Mouse (Mus musculus) myocyte (in vitro differentiated cells): ENCODE results near the gene Slc1a3. TPM values are rescaled to one million over a fixed set of nuclear protein-coding genes. Genes with fewer than 3 reads are reported as not detected.
A peak's percentile ranks its signal among the peaks of the same experiment; 100 is the strongest.

ENCODE experiments used
- H3K27me3 ChIP-seq: one replicate; pipeline ENCODE4 v1.6.1; 2011; ENCODE audit not compliant: control insufficient read depth, insufficient read depth, insufficient read length
- H3K36me3 ChIP-seq: one replicate; pipeline ENCODE4 v1.6.1; 2011; ENCODE audit not compliant: control insufficient read depth, insufficient read depth
- H3K4me2 ChIP-seq: one replicate; pipeline ENCODE4 v1.6.1; 2011; ENCODE audit warnings: low read depth, control low read depth
- H3K4me3 ChIP-seq: one replicate; pipeline ENCODE4 v1.5.1; 2011; ENCODE audit warnings: mild to moderate bottlenecking, control low read depth, moderate library complexity
- H3K79me2 ChIP-seq: one replicate; pipeline ENCODE4 v1.6.1; 2011; ENCODE audit not compliant: control insufficient read depth, insufficient read depth
- H3ac ChIP-seq: one replicate; pipeline ENCODE4 v1.6.1; 2011; ENCODE audit not compliant: control insufficient read depth, insufficient read length
- CEBPB ChIP-seq: IDR thresholded peaks from 2 replicates; pipeline ENCODE4 v1.6.1; 2011; ENCODE audit warnings: mild to moderate bottlenecking, moderate library complexity; ENCODE audit not compliant: poor library complexity, insufficient read depth, severe bottlenecking
- E2F4 ChIP-seq: IDR thresholded peaks from one replicate; pipeline ENCODE4 v1.6.1; 2011; ENCODE audit warnings: mild to moderate bottlenecking, control low read depth, moderate library complexity; ENCODE audit not compliant: insufficient read depth
- MAX ChIP-seq: IDR thresholded peaks from one replicate; pipeline ENCODE4 v1.6.1; 2011; ENCODE audit warnings: low read depth, mild to moderate bottlenecking, control low read depth
- MYOD1 ChIP-seq, 3 experiments: IDR thresholded peaks; one replicate each; pipeline ENCODE4 v1.6.1; 2011; ENCODE audit warnings: control low read depth in 2 of 3, low read depth in 2 of 3, mild to moderate bottlenecking in 2 of 3, moderate library complexity in 1 of 3; ENCODE audit not compliant: insufficient read length in 2 of 3, control insufficient read depth in 1 of 3
- MYOG ChIP-seq, 3 experiments: IDR thresholded peaks; one replicate each; pipeline ENCODE4 v1.6.1; 2011; ENCODE audit warnings: control low read depth in 2 of 3, low read depth in 2 of 3, mild to moderate bottlenecking in 2 of 3; ENCODE audit not compliant: insufficient read length in 2 of 3, control insufficient read depth in 1 of 3, insufficient read depth in 1 of 3
- POLR2A ChIP-seq: IDR thresholded peaks from one replicate; pipeline ENCODE4 v1.6.1; 2011; ENCODE audit warnings: low read depth, mild to moderate bottlenecking, control low read depth, moderate library complexity; ENCODE audit not compliant: insufficient read length
- POLR2AphosphoS2 ChIP-seq: IDR thresholded peaks from one replicate; pipeline ENCODE4 v1.6.1; 2011; ENCODE audit warnings: low read depth, control low read depth; ENCODE audit not compliant: insufficient read length
- REST ChIP-seq: IDR thresholded peaks from one replicate; pipeline ENCODE4 v1.6.1; 2011; ENCODE audit warnings: mild to moderate bottlenecking, control low read depth, moderate library complexity; ENCODE audit not compliant: insufficient read depth, insufficient read length
- SRF ChIP-seq: IDR thresholded peaks from one replicate; pipeline ENCODE4 v1.6.1; 2011; ENCODE audit warnings: low read depth; ENCODE audit not compliant: control insufficient read depth, insufficient read length
- TCF12 ChIP-seq: IDR thresholded peaks from one replicate; pipeline ENCODE4 v1.6.1; 2011; ENCODE audit warnings: mild to moderate bottlenecking, control low read depth; ENCODE audit not compliant: poor library complexity, insufficient read depth, severe bottlenecking
- TCF3 ChIP-seq: IDR thresholded peaks from one replicate; pipeline ENCODE4 v1.6.1; 2011; ENCODE audit warnings: low read depth, control low read depth; ENCODE audit not compliant: insufficient read length
- USF1 ChIP-seq: IDR thresholded peaks from one replicate; pipeline ENCODE4 v1.6.1; 2011; ENCODE audit warnings: low read depth, mild to moderate bottlenecking, control low read depth, moderate library complexity
- polyA plus RNA-seq: library from polyadenylated mRNA; unstranded; fragments of >200 nt; fragmentation: generic; extraction: Trizol; gene quantifications from one replicate; pipeline ENCODE4 v1.2.1, GENCODE M21; 2012; ENCODE audit warnings: missing spikeins

The Slc1a3 gene
- polyA plus RNA-seq, 1 experiment = 0.47 TPM

DNA sequence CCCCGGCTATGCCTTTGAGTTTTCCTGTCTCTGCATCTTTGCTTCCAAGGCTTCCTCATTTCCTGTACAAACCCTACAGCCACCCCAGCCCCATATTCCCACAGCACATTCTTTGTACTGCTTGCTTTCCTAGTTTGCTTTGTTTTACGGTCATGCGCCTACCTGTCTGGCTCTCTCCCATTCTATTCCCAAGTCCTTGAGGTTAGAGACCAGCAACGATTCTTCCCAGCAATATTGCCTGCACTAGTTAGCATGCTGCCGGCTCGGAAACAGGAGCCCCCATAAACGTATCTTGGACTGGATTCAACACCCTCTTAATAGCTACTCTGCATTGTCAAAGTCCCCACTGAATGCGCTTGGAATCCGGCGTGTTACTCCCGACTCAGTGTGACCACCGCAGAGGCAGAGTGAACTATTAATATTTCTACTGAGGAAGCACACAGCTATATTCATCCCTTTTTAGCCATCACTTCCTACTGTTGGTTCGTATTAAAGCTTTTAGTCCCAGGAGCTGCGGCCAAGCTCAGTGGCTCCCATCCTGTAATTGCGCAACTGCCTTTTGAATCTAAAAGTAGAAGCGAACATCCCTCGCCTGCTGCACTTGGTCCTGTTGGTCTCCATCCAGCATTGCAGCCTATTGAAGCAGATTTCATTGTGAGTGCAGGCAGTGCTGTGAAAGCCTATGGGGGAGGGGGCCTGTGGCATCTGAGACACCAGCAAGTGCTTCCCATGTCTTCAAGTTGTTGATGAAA lies 47.0 kb downstream of the Slc1a3 start:
- Histone ChIP-seq H3ac (no peak overlapping the region), H3K79me2 (no peaks in the 10 kb centered on the region), H3K36me3 (no peaks in the 10 kb centered on the region), H3K4me3 (no peak overlapping the region), H3K4me2 (no peak overlapping the region), H3K27me3 (no peaks in the 10 kb centered on the region)
- TF ChIP-seq POLR2A (no peak), MYOD1 (IDR thresholded peaks at IDR 0.05; ENCODE audit: control insufficient read depth in 1 of 3, insufficient read length in 2 of 3, low read depth in 2 of 3) (peak in 1 of 3 experiments; percentile 1), CEBPB (peak; percentile 99)

DNA sequence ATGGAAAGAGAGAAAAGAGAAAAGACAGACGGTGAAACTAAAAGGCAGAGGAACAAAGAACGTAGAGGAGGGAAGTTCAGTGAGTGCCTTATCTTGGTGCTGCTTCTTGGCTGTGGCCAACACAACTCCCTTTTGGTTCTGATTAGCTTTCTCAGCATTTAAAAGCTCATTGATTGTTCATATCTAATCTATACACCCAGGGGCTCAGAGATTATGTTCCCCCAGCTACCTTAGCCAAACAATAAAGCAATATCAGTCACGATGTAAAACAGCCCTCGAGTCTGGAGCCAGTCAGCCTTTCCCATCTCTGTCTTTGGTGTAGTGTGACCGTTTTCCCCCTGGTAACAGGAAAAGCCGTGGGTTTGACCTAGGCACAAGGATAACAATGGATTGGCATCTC lies 48.7 kb downstream of the Slc1a3 start:
- TF ChIP-seq MYOG (IDR thresholded peaks at IDR 0.05; ENCODE audit: control insufficient read depth in 1 of 3, insufficient read depth in 1 of 3, insufficient read length in 2 of 3, low read depth in 2 of 3) (no peak), POLR2AphosphoS2 (no peak)
- H3ac ChIP-seq = no peak overlapping the region
- H3K36me3 ChIP-seq = no peaks in the 10 kb centered on the region
- H3K27me3 ChIP-seq = no peaks in the 10 kb centered on the region
- no peaks in the 10 kb centered on the region for H3K79me2 ChIP-seq
- no peak overlapping the region for H3K4me3 ChIP-seq
- no peak overlapping the region for H3K4me2 ChIP-seq

DNA sequence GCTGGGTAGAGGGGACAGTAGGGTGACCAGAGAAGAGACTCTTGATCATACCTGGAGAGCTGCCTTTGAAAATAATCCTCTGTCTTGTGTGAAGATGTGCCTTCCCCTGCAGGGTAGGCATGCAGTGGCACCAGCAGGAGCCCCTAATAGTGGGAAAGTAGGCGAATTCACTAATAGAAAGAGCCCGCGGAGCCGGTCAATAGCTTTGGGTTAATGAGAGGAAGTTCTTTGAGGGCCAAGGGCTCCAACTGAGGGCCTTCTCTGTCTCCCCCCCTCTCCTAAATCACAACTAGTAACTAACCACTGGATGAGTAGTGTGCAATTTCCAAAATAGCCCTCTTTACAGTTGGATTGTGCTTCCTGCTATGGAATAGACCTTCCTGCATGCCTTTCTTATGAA lies 50.6 kb downstream of the Slc1a3 start:
- H3K4me3 ChIP-seq = no peak overlapping the region
- H3K27me3 ChIP-seq = no peaks in the 10 kb centered on the region
- H3K4me2 ChIP-seq = no peak overlapping the region
- H3K36me3 ChIP-seq = no peaks in the 10 kb centered on the region
- TF ChIP-seq SRF = no peak
- no peak for TF ChIP-seq POLR2A
- no peak for TF ChIP-seq USF1
- no peak for TF ChIP-seq TCF12
- TF ChIP-seq E2F4 = no peak
- TF ChIP-seq CEBPB = no peak
- H3ac ChIP-seq = no peak overlapping the region
- H3K79me2 ChIP-seq = no peaks in the 10 kb centered on the region

GRCm38 (mm10) chr15:8659483-8659971 lies 51.0 kb downstream of the Slc1a3 start:
- Histone ChIP-seq H3K36me3 (no peaks in the 10 kb centered on the region), H3K4me2 (no peak overlapping the region), H3K27me3 (no peaks in the 10 kb centered on the region), H3ac (no peak overlapping the region), H3K4me3 (no peak overlapping the region), H3K79me2 (no peaks in the 10 kb centered on the region)
- no peak for TF ChIP-seq POLR2AphosphoS2
- no peak for TF ChIP-seq MYOG (IDR thresholded peaks at IDR 0.05; ENCODE audit: control insufficient read depth in 1 of 3, insufficient read depth in 1 of 3, insufficient read length in 2 of 3, low read depth in 2 of 3)
- no peak for TF ChIP-seq REST
- no peak for TF ChIP-seq MYOD1 (IDR thresholded peaks at IDR 0.05; ENCODE audit: control insufficient read depth in 1 of 3, insufficient read length in 2 of 3, low read depth in 2 of 3)
- no peak for TF ChIP-seq SRF
- no peak for TF ChIP-seq POLR2A
- no peak for TF ChIP-seq USF1
- TF ChIP-seq TCF12 = no peak
- TF ChIP-seq TCF3 = no peak
- TF ChIP-seq MAX = no peak
- TF ChIP-seq CEBPB = no peak
- no peak for TF ChIP-seq E2F4

DNA sequence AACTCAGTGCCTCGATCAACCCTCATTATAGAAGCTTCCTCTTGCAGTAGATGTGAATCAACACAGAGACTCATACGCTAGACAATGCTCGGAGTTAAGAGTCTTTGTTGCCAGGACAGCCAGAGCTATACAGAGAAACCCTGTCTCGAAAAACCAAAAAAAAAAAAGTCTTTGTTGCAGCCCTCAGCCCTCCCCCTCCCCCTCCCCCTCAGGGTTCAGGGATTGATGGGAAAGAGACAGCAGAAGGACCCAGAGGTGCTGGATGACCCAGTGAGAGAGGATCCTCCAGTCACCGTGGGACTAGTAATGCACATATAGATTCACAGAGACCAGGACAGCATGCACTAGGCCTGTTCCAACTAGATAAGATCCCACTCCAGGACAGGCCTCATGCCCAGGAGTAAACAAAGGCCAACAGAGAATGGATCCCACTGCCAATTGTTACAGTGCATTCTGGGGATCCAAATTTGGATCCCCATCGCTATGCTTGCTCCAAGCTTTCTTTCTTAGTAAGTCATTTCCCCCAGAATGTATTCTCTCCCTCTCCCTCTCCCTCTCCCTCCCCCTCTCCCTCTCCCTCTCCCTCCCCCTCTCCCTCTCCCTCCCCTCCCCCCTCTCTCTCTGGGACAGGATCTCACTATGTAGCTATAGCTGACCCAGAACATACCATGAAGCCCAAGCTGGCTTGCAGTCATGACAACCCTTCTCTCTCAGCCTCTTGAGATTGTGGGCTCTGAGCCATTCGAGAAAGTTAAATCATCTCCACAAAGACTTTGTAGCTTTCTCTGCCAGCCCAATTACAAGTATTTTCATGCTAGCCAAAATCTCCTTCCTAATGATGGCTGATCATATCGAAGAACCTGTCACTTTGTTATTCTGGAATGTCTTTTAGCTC lies 52.2 kb downstream of the Slc1a3 start:
- Histone ChIP-seq H3K4me3 (no peak overlapping the region), H3K36me3 (no peaks in the 10 kb centered on the region), H3K27me3 (no peaks in the 10 kb centered on the region), H3K4me2 (no peak overlapping the region), H3ac (no peak overlapping the region), H3K79me2 (no peaks in the 10 kb centered on the region)
- no peak for TF ChIP-seq CEBPB
- no peak for TF ChIP-seq TCF12
- TF ChIP-seq MYOD1 (IDR thresholded peaks at IDR 0.05; ENCODE audit: control insufficient read depth in 1 of 3, insufficient read length in 2 of 3, low read depth in 2 of 3) = no peak
- no peak for TF ChIP-seq POLR2A
- TF ChIP-seq USF1 = no peak
- no peak for TF ChIP-seq MAX
- no peak for TF ChIP-seq POLR2AphosphoS2
- TF ChIP-seq SRF = no peak
- no peak for TF ChIP-seq REST
- TF ChIP-seq E2F4 = no peak
- TF ChIP-seq MYOG (IDR thresholded peaks at IDR 0.05; ENCODE audit: control insufficient read depth in 1 of 3, insufficient read depth in 1 of 3, insufficient read length in 2 of 3, low read depth in 2 of 3) = no peak
- TF ChIP-seq TCF3 = no peak
